Mouse (Mus musculus) layer of hippocampus, postnatal 10 days (tissue): Measurements from ENCODE around the gene Spocd1. TPM values are rescaled to one million over a fixed set of nuclear protein-coding genes. Genes with fewer than 3 reads are reported as not detected.
"Not testable (repeated sequence)": the region's sequence is repeated elsewhere in the genome, so short reads cannot be mapped to it uniquely, and the experiment has no call there.

Source experiments
- DNase-seq, 2 experiments: peaks; one replicate each; pipeline ENCODE4 v3.0.0; 2021; ENCODE audit warnings: low spot score in 2 of 2
- long read RNA-seq: library from polyadenylated mRNA; stranded (forward); transcript quantifications from one replicate; pipeline ENCODE4 v2.0.0, GENCODE M21; 2023
- total RNA-seq, 2 experiments: library from RNA; stranded (reverse); gene quantifications; 2 replicates each; pipeline ENCODE4 v1.2.3; 2021

Gene Spocd1
- total RNA-seq: under 1 TPM; 0.18 to 0.48 TPM
- long read RNA-seq: 0 reads

GRCm38 (mm10) chr4:129928949-129929348, at the start of gene Spocd1:
Gene Spocd1 (plus strand): TSS chr4:129929249.
- no peak for DNase-seq

- DNase-seq: no peak
Measured at GRCm38 (mm10) chr4:129880615-129881014, 48.4 kb upstream of the Spocd1 start.

GRCm38 (mm10) chr4:129881661-129882060, 47.4 kb upstream of the Spocd1 start:
- no peak for DNase-seq

- DNase-seq: peak; percentile 30 to 50
Measured at GRCm38 (mm10) chr4:129882555-129883293, 46.3 kb upstream of the Spocd1 start.

GRCm38 (mm10) chr4:129884041-129884930, 44.8 kb upstream of the Spocd1 start:
- peak; percentile 27 to 39 for DNase-seq

- DNase-seq: no peak
Measured at GRCm38 (mm10) chr4:129889661-129890060, 39.4 kb upstream of the Spocd1 start.

- no peak for DNase-seq
Measured at GRCm38 (mm10) chr4:129890094-129890493, 39.0 kb upstream of the Spocd1 start.

- no peak for DNase-seq
Measured at GRCm38 (mm10) chr4:129894861-129895260, 34.2 kb upstream of the Spocd1 start.

GRCm38 (mm10) chr4:129898815-129899214, 30.2 kb upstream of the Spocd1 start:
- not testable (repeated sequence) for DNase-seq

GRCm38 (mm10) chr4:129902394-129902793, 26.7 kb upstream of the Spocd1 start:
- DNase-seq: no peak

- no peak for DNase-seq
Measured at GRCm38 (mm10) chr4:129903577-129903976, 25.5 kb upstream of the Spocd1 start.

GRCm38 (mm10) chr4:129905032-129905431, 24.0 kb upstream of the Spocd1 start:
- no peak for DNase-seq

- DNase-seq: no peak
Measured at GRCm38 (mm10) chr4:129906016-129906415, 23.0 kb upstream of the Spocd1 start.

- DNase-seq: no peak
Measured at GRCm38 (mm10) chr4:129908836-129909235, 20.2 kb upstream of the Spocd1 start.

GRCm38 (mm10) chr4:129909261-129909731, 19.8 kb upstream of the Spocd1 start:
- no peak for DNase-seq

GRCm38 (mm10) chr4:129912998-129913397, 16.1 kb upstream of the Spocd1 start:
- DNase-seq: no peak

- DNase-seq: no peak
Measured at GRCm38 (mm10) chr4:129913761-129914644, 15.0 kb upstream of the Spocd1 start.

GRCm38 (mm10) chr4:129914686-129915085, 14.4 kb upstream of the Spocd1 start:
- DNase-seq: no peak

GRCm38 (mm10) chr4:129915349-129915988, 13.6 kb upstream of the Spocd1 start:
- no peak for DNase-seq

GRCm38 (mm10) chr4:129916159-129916558, 12.9 kb upstream of the Spocd1 start:
- DNase-seq: no peak
